Mouse (Mus musculus) G1E-ER4 (cell line): ENCODE data around the gene Tas1r1. TPM values are rescaled to one million over a fixed set of nuclear protein-coding genes. Genes with fewer than 3 reads are reported as not detected.

Source experiments
- GATA1 ChIP-seq: IDR thresholded peaks from one replicate; pipeline ENCODE4 v1.8.0; 2012; ENCODE audit warnings: low read length, inconsistent platforms
- polyA plus RNA-seq: library from polyadenylated mRNA; stranded (reverse); fragments of >175 nt; gene quantifications from 2 replicates; pipeline ENCODE4 v1.2.3, GENCODE M21; 2012

Tas1r1 gene
- polyA plus RNA-seq, 1 experiment: not detected

DNA sequence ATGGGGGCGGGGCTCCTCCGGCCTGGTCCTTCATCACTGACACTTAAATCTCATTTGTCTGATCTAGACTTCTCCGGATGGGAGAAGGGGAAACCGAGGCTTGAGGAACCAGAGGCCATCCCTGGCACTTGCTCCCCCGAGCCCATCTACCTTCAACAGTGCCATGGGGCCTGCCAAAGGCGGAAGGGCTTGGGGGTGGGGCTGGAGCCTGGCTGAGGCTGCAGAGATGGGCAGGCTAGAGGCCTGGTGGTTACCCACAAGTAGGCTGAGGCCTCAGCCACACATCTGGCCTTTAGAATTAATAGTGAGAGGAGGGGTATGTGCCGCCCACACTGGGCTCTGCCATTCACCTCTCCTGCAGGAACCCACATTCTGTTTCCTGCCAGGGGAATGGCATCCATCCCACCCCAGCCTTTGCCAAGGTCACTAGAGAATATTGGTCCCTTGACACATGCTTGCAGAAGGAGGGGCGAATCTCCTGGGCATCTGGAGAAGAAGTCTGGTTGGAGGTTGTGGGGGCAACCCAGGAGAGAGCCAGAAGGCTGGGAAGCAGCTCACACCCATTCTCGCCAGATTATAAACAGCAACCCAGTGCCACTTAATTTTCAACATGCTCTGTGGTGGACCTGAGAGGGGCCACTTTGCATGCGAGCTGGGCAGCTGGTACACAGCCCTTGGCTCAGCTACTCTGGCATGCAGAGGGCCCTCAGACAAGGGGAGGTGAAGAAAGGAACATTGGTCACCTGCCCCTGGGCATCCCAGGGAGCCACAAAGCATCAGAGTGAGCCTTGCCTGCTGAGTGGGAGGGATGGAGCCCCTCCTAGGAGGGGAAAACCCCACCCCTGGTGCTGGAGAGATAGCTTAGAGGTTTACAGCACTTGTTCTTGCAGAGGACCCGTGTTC, 32.4 kb upstream of the Tas1r1 start:
- TF ChIP-seq GATA1: no peak

DNA sequence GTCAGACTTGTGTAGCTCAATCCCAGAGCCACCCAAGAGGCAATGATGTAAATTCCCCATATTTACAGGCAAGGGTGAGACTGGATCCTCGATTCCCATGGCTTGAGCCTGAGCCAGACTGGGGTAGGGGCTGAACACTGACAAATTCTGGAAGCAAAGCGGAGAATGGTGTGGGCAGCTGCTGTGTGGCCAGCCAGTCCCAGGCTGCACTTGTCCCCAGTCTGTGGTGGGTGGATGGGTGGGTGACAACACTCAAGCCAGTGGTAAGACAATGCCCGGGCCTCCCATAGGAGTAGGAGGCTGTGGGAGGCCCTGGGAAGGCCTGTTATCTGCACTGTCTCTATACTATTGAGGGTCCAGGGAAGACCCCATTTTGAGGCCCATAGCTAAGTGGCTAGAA, 30.9 kb upstream of the Tas1r1 start:
- no peak for TF ChIP-seq GATA1

DNA sequence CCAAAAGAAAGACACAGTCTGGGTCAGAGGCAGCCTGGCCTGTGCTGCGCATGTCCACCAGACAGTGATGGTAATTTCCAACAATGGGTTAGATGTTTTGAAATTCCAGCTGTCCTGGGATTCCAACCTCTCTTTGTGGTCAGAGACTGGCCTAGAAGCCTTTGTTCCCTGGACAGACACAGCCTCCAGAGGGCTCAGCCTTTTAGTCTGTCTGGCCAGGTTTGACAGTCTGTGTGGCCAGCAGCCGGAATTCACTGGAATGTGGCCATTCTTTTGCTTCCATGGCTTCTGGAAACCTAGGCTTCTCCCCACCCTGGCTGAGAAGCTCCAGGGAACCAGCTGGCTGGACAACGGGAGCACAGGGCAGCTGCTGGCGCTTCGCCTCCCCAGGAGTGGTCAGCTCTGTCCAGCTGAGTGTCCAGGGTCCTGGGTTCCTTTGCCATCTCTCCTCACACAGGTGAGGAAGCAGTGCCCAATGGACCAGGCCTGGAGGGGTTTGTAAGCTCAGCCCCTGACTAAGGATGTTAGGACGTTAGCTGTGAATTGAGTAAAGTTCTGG, 29.9 kb upstream of the Tas1r1 start:
- no peak for TF ChIP-seq GATA1

DNA sequence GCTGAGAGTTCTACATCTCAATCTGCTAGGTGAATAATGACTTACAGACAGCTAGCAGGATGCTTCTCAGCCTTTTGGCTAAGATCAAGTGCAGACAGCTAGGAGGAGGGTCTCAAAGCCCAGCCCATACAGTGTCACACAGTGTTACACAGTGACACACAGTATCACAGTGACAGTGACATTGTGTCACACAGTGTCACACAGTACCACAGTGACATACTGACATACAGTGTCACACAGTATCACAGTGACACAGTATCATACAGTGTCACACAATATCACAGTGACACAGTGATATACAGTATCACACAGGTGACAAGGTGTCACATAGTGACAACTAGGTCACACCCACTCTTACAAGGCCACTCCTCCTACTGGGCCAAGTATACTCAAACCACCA, 28.9 kb upstream of the Tas1r1 start:
- no peak for TF ChIP-seq GATA1

DNA sequence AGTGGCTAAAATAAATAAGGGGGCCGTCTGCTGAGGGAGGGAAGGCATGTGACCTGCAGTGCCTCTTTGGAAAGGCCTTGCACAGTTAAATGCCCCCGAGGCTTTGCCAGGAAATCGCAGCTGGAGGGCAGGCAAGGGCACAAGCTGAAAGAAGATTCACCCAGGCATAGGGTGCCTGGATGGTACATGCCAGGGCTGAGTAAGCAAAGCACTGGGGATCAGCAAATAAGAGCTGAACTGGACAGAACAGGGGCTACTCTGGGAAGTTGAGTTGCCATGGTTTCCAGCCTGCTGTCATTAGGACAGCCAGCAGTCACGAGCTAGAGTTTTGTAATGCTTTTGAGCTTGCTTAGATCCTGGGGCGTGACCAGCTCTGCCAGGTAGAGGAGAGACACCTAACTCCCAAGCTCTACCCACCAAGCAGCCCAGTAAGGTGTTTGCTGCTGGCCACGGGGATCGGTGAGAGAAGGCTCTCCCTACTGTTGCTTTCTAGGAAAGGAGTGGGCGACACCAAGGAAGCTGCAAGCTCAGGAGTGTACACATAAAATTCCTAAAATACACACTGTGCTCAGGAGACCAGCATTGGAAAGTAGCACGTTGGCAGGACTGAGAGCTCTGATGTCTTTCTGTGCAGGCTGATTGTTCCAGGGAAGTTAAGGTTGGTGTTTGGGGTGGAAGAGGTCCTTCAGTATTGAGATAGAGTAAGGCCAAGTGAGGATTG, 24.2 kb upstream of the Tas1r1 start:
- no peak for TF ChIP-seq GATA1

DNA sequence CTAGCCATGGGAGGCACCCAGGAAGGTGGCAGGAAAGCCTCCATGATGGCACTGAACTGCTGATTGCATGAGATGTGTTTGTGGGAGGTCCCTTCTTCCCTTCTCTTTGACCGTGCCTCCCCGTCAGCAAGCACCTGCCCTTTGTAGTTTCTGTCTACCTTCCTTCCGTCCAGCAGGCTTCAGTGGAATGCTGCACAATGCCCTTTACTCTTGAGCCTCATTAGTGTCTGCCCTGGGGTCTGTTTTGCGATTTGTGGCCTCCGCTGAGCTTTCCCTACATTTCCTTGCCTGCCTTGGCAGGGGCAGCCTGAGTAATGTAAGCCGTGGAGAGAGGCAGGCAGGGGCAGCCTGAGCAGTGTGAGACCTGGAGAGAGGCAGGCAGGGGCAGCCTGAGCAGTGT, 6.2 kb upstream of the Tas1r1 start:
- TF ChIP-seq GATA1: no peak

DNA sequence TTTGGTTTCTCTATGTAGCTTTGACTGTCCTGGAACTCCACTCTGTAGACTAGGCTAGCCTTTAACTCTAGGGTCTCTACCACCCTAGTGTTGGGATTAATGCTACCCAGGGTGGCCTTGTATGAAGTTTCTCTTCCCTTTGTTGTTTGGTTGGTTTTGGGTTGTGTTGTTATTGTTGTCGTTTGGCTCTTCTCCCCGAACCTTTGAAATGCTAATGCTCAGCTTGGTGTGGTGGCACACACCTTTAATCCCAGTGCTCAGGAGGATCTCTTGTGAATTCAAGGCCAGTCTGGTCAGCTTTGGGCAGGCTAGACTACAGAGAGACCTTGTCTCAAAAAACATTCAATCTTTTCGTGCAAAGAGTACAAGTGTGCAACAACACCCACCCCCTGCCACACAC, 4.8 kb upstream of the Tas1r1 start:
- no peak for TF ChIP-seq GATA1

DNA sequence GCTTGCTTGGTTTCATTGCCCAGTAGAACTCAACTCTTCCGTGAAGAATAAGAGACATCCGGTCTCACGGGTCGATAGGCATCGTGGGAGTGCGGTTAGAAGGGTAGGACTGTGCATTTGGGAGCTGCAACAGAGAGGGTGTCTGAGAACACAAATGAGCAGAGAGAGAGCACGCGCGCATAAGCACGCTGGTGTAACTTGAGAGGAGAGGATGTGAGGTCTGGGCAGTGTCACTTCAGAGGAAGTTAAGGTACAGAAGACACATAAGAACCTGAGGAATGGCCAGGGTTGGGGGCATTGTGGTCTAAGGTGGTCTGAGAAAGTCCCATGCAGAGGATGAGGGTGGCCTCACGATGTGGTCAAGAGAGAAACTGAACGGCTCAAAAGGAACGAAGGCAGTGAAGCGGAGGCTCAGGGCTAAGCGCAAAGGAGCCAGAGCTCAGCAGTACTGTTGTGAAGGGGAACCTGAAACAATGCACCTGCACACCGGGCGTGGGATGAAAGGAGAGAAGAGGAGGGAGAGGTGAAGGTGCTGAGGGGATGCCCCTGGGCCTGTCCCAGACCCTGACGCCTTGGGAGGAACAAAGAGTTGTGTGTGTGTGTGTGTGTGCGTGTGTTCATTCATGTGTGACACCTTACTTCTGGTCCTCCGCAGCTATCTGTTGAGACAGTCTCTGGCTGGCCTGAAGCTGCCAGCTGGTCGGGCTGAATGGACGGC, 3.7 kb upstream of the Tas1r1 start:
- no peak for TF ChIP-seq GATA1

DNA sequence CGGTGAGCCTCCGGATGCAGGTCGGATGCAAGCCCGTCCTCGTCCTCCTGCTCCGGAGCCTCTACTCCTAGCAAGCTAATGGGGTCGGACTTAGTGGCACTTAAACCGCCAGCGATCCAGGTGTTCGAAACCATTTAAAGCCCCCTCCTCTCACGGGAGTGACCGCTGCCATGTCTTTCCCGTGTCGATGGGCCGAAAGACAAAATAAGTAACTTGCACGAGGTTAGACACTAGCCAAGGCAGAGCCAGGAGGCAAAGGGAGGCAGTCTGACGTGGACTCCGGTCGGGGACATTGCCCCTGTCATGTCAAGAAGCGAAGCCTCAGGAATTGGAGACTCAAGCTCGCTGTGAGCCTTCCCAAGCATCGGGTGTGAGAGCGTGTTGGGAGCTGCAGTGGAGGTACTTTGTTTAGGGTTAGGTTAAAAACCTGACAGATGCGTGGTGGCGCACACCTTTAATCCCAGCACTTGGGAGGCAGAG, 1.5 kb upstream of the Tas1r1 start:
- TF ChIP-seq GATA1: no peak

DNA sequence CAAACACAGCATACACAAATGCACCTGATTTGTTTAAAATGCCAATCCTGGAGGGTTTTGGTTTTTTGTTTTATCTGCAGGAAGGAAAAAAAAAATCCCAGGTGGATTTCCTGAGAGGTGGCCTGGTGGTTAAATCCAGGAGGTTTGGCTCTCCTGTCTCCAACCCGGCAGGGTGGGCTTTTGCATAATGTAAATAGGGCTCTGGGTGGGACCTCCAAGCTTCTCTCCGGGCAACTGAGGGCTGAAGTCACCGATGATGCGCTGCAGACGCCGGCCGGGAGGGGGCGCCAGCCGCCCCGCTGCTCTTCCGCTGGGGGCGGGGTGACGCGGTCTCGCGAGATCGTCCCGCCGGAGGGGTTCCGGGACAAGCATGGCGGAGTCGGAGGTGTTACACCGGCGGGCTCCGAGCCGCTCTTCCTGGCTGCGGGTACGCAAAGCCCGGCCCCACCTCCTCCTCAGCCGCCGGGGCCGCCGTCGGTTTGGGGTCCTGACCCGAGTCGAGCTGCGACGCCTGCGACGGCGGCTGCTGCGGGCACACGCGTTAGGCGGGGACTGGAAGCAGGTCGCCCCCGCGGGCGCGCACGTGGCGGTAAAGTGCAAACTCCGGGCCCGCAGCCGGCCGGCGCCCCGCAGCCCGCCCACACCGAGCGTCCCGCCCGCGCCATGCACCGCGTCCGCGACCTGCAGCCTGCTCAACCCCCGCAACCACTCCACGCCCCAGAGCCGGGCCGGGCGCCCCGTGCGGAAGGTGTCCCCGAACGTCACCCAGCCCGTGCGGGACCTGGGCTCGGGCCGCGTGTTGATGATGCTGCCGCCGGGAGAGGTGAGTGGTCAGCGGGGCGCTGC, 840 bp upstream of the Tas1r1 start, which contains the start of gene Nol9:
TSS of gene Nol9 (plus strand) at position 337 of the 846 bp plus-strand sequence.
- TF ChIP-seq GATA1: no peak

DNA sequence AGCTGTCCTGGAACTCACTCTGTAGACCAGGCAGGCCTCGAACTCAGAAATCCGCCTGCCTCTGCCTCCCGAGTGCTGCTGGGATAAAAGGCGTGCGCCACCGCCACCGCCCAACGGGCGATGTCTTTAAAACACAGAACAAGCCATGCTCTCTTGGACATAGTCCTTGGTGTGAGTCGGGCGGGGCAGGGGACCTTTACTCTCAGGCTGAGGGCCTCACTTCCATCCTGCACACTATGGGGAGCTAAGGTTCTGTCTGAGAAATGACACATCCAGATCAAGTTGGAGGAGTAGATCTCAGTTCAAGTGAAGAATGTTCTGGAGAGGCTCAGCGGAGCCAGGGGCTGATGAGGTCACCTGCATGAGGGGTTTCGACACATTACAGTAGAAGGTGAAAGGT, 5.4 kb downstream of the Tas1r1 start:
- TF ChIP-seq GATA1: no peak

DNA sequence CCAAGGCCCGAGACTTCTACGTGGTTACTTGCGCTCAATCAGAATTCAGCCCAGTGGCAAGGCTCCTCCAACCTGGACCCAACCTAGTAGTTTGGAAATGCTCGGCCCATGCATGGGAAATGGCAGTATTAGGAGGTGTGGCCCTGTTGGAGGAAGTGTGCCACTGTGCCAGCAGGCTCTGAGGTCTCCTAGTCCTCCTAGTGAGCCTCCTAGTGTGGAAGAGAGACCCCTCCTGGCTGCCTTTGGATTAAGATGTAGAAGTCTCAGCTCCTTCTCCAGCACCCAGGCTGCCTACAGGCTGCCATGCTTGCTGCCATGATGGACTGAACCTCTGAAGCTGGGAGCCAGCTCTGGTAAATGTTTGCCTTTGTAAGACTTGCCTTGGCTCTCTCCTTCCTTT, 8.4 kb downstream of the Tas1r1 start:
- TF ChIP-seq GATA1: no peak

DNA sequence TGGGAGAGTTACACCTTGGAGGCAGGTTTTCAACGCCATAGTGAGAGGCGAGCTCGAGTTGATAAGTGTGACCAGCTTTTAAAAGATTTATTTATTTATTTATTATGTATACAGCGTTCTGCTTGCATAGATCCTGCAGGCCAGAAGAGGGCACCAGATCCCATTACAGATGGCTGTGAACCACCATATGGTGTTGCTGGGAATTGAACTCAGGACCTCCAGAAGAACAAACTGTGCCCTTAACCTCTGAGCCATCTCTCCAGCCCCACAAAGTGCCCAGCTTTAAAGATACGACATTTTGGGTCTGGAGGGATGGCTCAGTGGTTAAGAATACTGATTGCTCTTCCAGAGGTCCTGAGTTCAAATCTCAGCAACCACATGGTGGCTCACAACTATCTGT, 9.3 kb downstream of the Tas1r1 start:
- TF ChIP-seq GATA1: no peak

DNA sequence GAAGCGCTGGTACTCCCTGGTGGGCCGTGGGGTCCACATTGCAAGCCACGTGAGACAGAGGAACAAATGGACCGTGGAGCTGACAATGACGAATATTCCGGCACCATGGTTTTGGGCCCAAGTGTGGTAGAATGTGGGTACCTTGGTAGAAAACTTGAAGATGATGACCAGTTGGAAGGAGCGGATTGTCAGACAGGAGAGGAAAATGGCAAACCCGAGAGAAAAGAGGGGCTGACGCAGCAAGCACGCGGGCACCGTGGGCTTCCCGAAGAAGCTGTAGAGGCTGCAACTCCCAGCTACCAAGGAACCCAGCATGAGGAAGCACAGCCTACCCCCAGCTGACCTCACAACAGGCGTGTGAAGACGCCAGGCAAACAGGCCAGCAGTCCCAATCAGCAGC, 9.9 kb downstream of the Tas1r1 start:
- no peak for TF ChIP-seq GATA1

DNA sequence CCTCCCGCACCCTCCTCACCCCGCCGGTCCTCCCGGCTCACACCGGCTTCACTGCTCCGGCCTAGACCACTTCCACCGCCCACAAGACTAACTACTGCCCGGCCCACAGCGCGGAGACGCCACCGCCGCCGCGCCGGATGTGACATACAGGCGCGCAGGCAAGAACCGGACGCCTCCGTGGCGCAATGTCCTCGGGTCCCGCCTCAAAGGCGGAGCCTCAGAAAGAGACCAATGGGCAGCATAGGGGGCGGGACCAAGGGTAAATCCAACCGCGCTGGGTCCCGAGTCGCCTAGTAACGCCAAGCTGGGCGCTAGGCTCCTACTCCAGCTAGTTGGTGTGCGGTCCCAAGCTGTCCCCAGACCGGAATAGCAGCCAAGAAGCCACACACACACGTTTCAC, 10.8 kb downstream of the Tas1r1 start, which contains the start of gene Zbtb48:
TSS of gene Zbtb48 (minus strand) at position 148 of the 400 bp plus-strand sequence.
- TF ChIP-seq GATA1: no peak
